Mouse (Mus musculus): ENCODE data around the gene Sox8. TPM values are rescaled to one million over a fixed set of nuclear protein-coding genes. Genes with fewer than 3 reads are reported as not detected.

Gene Sox8
- total and polyA plus RNA-seq, 3 experiments = not detected

GRCm38 (mm10) chr17:25590985-25591384 lies 20.5 kb upstream of the Sox8 start:
- no peaks in the 10 kb centered on the region for H3K4me1 ChIP-seq (ENCODE audit: control insufficient read depth in 1 of 2, insufficient read depth in 2 of 2, low read length in 2 of 2)
- H3K4me3 ChIP-seq (ENCODE audit: control insufficient read depth in 1 of 2, insufficient read depth in 1 of 2, low read depth in 2 of 2, low read length in 2 of 2) = no peak overlapping the region
- peak; percentile 34 for DNase-seq (ENCODE audit: low read depth, low spot score)
- no peak overlapping the region for H3K9ac ChIP-seq (ENCODE audit: control insufficient read depth, low read depth, low read length, poor library complexity, severe bottlenecking)
- H3K27me3 ChIP-seq (ENCODE audit: control insufficient read depth in 1 of 2, insufficient read depth in 2 of 2, low read length in 2 of 2) = no peaks in the 10 kb centered on the region
- H3K36me3 ChIP-seq (ENCODE audit: control insufficient read depth in 1 of 2, insufficient read depth in 2 of 2, low read length in 2 of 2) = no peaks in the 10 kb centered on the region; a peak in 1 of 4 replicates
- H3K27ac ChIP-seq (ENCODE audit: control insufficient read depth, low read depth, low read length) = no peak overlapping the region
- no peaks in the 10 kb centered on the region for H3K9me3 ChIP-seq (replicated peaks; ENCODE audit: insufficient read depth, low read length)
- H3K79me2 ChIP-seq (ENCODE audit: control insufficient read depth, insufficient read depth, low read length, poor library complexity) = no peaks in the 10 kb centered on the region
- peak; percentile 17 for TF ChIP-seq RAD21 (IDR thresholded peaks at IDR 0.05; ENCODE audit: low read depth, low read length)
- TF ChIP-seq CTCF (IDR thresholded peaks at IDR 0.05 in 2 of 3, conservative IDR thresholded peaks at IDR 0.05 in 1 of 3; ENCODE audit: control insufficient read depth in 1 of 3, insufficient read depth in 1 of 3, low read depth in 2 of 3, low read length in 3 of 3, poor library complexity in 1 of 3, severe bottlenecking in 1 of 3) = peak; percentile 47 to 64 (median 50)
- TF ChIP-seq POLR2AphosphoS2 (IDR thresholded peaks at IDR 0.05; ENCODE audit: low read length) = no peak

GRCm38 (mm10) chr17:25590068-25590467 lies 19.6 kb upstream of the Sox8 start:
- no peak overlapping the region for H3K4me3 ChIP-seq (ENCODE audit: control insufficient read depth in 1 of 2, insufficient read depth in 1 of 2, low read depth in 2 of 2, low read length in 2 of 2)
- no peaks in the 10 kb centered on the region for H3K79me2 ChIP-seq (ENCODE audit: control insufficient read depth, insufficient read depth, low read length, poor library complexity)
- no peaks in the 10 kb centered on the region for H3K9me3 ChIP-seq (replicated peaks; ENCODE audit: insufficient read depth, low read length)
- TF ChIP-seq E2F4 (IDR thresholded peaks at IDR 0.05; ENCODE audit: borderline replicate concordance, low read depth, low read length) (no peak), BHLHE40 (IDR thresholded peaks at IDR 0.05; ENCODE audit: borderline replicate concordance, low read depth, low read length) (no peak), ETS1 (IDR thresholded peaks at IDR 0.05; ENCODE audit: low read depth, low read length) (no peak), MAX (IDR thresholded peaks at IDR 0.05; ENCODE audit: low read length) (no peak), TCF12 (IDR thresholded peaks at IDR 0.05; ENCODE audit: low read depth, low read length) (no peak), MEF2A (IDR thresholded peaks at IDR 0.05; ENCODE audit: extremely low read depth, insufficient replicate concordance, low read depth, low read length, poor library complexity, severe bottlenecking) (no peak), GABPA (IDR thresholded peaks at IDR 0.05; ENCODE audit: low read depth, low read length) (no peak)
- H3K36me3 ChIP-seq (ENCODE audit: control insufficient read depth in 1 of 2, insufficient read depth in 2 of 2, low read length in 2 of 2) = no peaks in the 10 kb centered on the region; a peak in 1 of 4 replicates
- H3K9ac ChIP-seq (ENCODE audit: control insufficient read depth, low read depth, low read length, poor library complexity, severe bottlenecking) = no peak overlapping the region
- no peaks in the 10 kb centered on the region for H3K27me3 ChIP-seq (ENCODE audit: control insufficient read depth in 1 of 2, insufficient read depth in 2 of 2, low read length in 2 of 2)
- no peak overlapping the region for H3K27ac ChIP-seq (ENCODE audit: control insufficient read depth, low read depth, low read length)
- H3K4me1 ChIP-seq (ENCODE audit: control insufficient read depth in 1 of 2, insufficient read depth in 2 of 2, low read length in 2 of 2) = no peaks in the 10 kb centered on the region
- no peak for DNase-seq (ENCODE audit: low read depth, low spot score)

GRCm38 (mm10) chr17:25584646-25585045 lies 14.2 kb upstream of the Sox8 start:
- Histone ChIP-seq H3K27ac (ENCODE audit: control insufficient read depth, low read depth, low read length) (peak overlapping the region; percentile 22; the same call in 1 of the 2 replicates), H3K4me1 (ENCODE audit: control insufficient read depth in 1 of 2, insufficient read depth in 2 of 2, low read length in 2 of 2) (peaks cover 0 to 27% of the 10 kb centered on the region in 2 experiments; a peak in 3 of 4 replicates), H3K36me3 (ENCODE audit: control insufficient read depth in 1 of 2, insufficient read depth in 2 of 2, low read length in 2 of 2) (peaks cover 0 to 16% of the 10 kb centered on the region in 2 experiments; a peak in 3 of 4 replicates), H3K9me3 (replicated peaks; ENCODE audit: insufficient read depth, low read length) (no peaks in the 10 kb centered on the region), H3K4me3 (ENCODE audit: control insufficient read depth in 1 of 2, insufficient read depth in 1 of 2, low read depth in 2 of 2, low read length in 2 of 2) (no peak overlapping the region), H3K27me3 (ENCODE audit: control insufficient read depth in 1 of 2, insufficient read depth in 2 of 2, low read length in 2 of 2) (no peaks in the 10 kb centered on the region), H3K79me2 (ENCODE audit: control insufficient read depth, insufficient read depth, low read length, poor library complexity) (peaks cover 2% of the 10 kb centered on the region; the same call in 1 of the 2 replicates), H3K9ac (ENCODE audit: control insufficient read depth, low read depth, low read length, poor library complexity, severe bottlenecking) (no peak overlapping the region)
- no peak for DNase-seq (ENCODE audit: low read depth, low spot score)
- TF ChIP-seq JUND (IDR thresholded peaks at IDR 0.05; ENCODE audit: low read depth, low read length) (no peak), SMC3 (IDR thresholded peaks at IDR 0.05; ENCODE audit: low read depth, low read length) (no peak), POLR2AphosphoS5 (IDR thresholded peaks at IDR 0.05; ENCODE audit: borderline replicate concordance, low read depth, low read length) (no peak), E2F4 (IDR thresholded peaks at IDR 0.05; ENCODE audit: borderline replicate concordance, low read depth, low read length) (no peak), MAZ (IDR thresholded peaks at IDR 0.05; ENCODE audit: low read depth, low read length) (no peak), ZKSCAN1 (IDR thresholded peaks at IDR 0.05; ENCODE audit: low read depth, low read length) (no peak), CHD1 (IDR thresholded peaks at IDR 0.05; ENCODE audit: low read depth, low read length) (no peak), NELFE (IDR thresholded peaks at IDR 0.05; ENCODE audit: low read depth, low read length) (no peak), ZC3H11A (IDR thresholded peaks at IDR 0.05; ENCODE audit: low read depth, low read length) (no peak), BHLHE40 (IDR thresholded peaks at IDR 0.05; ENCODE audit: borderline replicate concordance, low read depth, low read length) (no peak), MEF2A (IDR thresholded peaks at IDR 0.05; ENCODE audit: extremely low read depth, insufficient replicate concordance, low read depth, low read length, poor library complexity, severe bottlenecking) (no peak), ETS1 (IDR thresholded peaks at IDR 0.05; ENCODE audit: low read depth, low read length) (no peak)
